Mouse (Mus musculus) colon, adult 2 months (tissue): ENCODE data around the gene Slitrk1. TPM values are rescaled to one million over a fixed set of nuclear protein-coding genes. Genes with fewer than 3 reads are reported as not detected.

Experiments used
- polyA plus RNA-seq: library from polyadenylated mRNA; depleted of rRNA; stranded (reverse); fragments of >200 nt; gene quantifications from 2 replicates; pipeline ENCODE4 v1.2.3, GENCODE M21; 2012; rRNA removed

Gene Slitrk1
- polyA plus RNA-seq, result 0.09 TPM in 2 replicates

DNA sequence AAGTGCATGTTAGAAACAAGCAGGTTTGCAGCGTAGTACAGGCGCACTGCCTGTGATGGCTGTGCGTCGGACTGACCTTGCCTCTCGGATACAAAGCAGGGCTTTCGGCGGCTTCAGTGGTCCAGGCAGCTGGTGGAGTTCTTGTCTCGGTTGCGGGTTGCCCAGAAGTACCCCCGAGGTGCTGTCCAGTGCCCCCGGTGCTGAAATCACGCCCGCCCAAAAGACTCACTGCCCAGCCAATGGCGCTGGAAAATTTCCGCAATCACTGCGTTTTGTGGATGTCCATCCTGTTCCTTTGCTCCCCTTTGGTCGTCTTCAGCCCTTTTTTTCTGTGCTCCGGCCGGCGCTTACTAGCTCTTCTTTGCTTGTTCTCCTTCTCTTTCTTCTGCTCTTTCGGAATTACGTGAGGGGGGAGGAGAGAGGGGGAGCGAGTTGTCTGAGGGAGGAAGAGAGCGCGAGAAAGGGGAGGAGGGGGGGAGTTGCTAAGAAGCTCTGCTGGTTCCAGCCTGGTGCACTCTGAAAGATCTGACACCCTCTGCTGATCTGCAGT, at the start of gene Slitrk1:
TSS of gene Slitrk1 (minus strand) at position 445 of the 550 bp plus-strand sequence.

